Comparison of ENCODE assay signal across 8 mouse cellular contexts in genomic region chr2:31974809-31975371, GRCm38 (mm10). TPM values are rescaled to one million over a fixed set of nuclear protein-coding genes. Genes with fewer than 3 reads are reported as not detected.
DNase-seq lines count a peak whose midpoint lies in the region; ATAC-seq lines count a peak whose summit lies in the region.

No protein-coding gene starts in this region.

- H3K27me3 ChIP-seq in erythroblast, embryonic 14.5 days (ENCODE audit: control insufficient read depth): peaks cover 24% of the 10 kb centered on the region
- H3K27me3 ChIP-seq in embryonic facial prominence, embryonic 15.5 days: no peaks in the 10 kb centered on the region
- H3K27me3 ChIP-seq in limb, embryonic 15.5 days: no peaks in the 10 kb centered on the region

- intact Hi-C loops in left cerebral cortex, postnatal 36 days (cut with DNase I): no loop called here

- no peak for ATAC-seq in erythroblast, adult 5-6 weeks (replicated peaks; ENCODE audit: low FRiP score, poor library complexity, severe bottlenecking)
- no peak for ATAC-seq in embryonic facial prominence, embryonic 15.5 days (ENCODE audit: insufficient number of reproducible peaks, low FRiP score, low TSS enrichment, low read depth)
- no peak for ATAC-seq in limb, embryonic 15.5 days (ENCODE audit: insufficient number of reproducible peaks, low FRiP score, low TSS enrichment, low read depth)

- peak overlapping the region; percentile 88 for H3K4me2 ChIP-seq in embryonic facial prominence, embryonic 15.5 days (replicated peaks)
- H3K4me2 ChIP-seq in limb, embryonic 15.5 days: peak overlapping the region; percentile 82

- H3K9ac ChIP-seq in embryonic facial prominence, embryonic 15.5 days: peak overlapping the region; percentile 95
- H3K9ac ChIP-seq in limb, embryonic 15.5 days: peak overlapping the region; percentile 94

- peaks cover 27% of the 10 kb centered on the region for H3K4me1 ChIP-seq in erythroblast, embryonic 14.5 days (ENCODE audit: control insufficient read depth)
- H3K4me1 ChIP-seq in embryonic facial prominence, embryonic 15.5 days: peaks cover 17% of the 10 kb centered on the region
- peaks cover 18% of the 10 kb centered on the region for H3K4me1 ChIP-seq in limb, embryonic 15.5 days

- H3K9me3 ChIP-seq in erythroblast, embryonic 14.5 days (ENCODE audit: control insufficient read depth, low read length): no peaks in the 10 kb centered on the region
- H3K9me3 ChIP-seq in embryonic facial prominence, embryonic 15.5 days (replicated peaks): no peaks in the 10 kb centered on the region
- H3K9me3 ChIP-seq in limb, embryonic 15.5 days: no peaks in the 10 kb centered on the region

- peak overlapping the region; percentile 45 for H3K27ac ChIP-seq in embryonic facial prominence, embryonic 15.5 days (replicated peaks)
- H3K27ac ChIP-seq in limb, embryonic 15.5 days: peak overlapping the region; percentile 78

- WGBS in embryonic facial prominence, embryonic 15.5 days: 9% methylated on average over 13 of the region's 13 CpGs
- 9% methylated on average over 13 of the region's 13 CpGs for WGBS in limb, embryonic 15.5 days

- peaks cover 39% of the 10 kb centered on the region for H3K36me3 ChIP-seq in erythroblast, embryonic 14.5 days (ENCODE audit: control insufficient read depth)
- peaks cover 44% of the 10 kb centered on the region for H3K36me3 ChIP-seq in embryonic facial prominence, embryonic 15.5 days
- peaks cover 53% of the 10 kb centered on the region for H3K36me3 ChIP-seq in limb, embryonic 15.5 days

- peak overlapping the region; percentile 85 for H3K4me3 ChIP-seq in erythroblast, embryonic 14.5 days (replicated peaks)
- H3K4me3 ChIP-seq in embryonic facial prominence, embryonic 15.5 days (replicated peaks): peak overlapping the region; percentile 76
- H3K4me3 ChIP-seq in limb, embryonic 15.5 days: peak overlapping the region; percentile 96

- DNase-seq in 3T3-L1 (ENCODE audit: low read depth, low spot score): peak; percentile 37
- DNase-seq in adrenal gland, adult (ENCODE audit: inconsistent age in 2 of 2, low spot score in 1 of 2): no peak
- DNase-seq in left cerebral cortex, postnatal 36 days (ENCODE audit: low spot score in 2 of 2): no peak
- DNase-seq in thymus, postnatal 36 days: no peak

RNA-seq across cellular contexts. Expression of gene Nup214, which starts 0.7 kb away (rescaled TPM):
- 1.6 and 2.1 TPM in 2 replicates for polyA plus RNA-seq in erythroblast, embryonic 14.5 days (2012)
- 13.4 and 27.4 TPM in 2 replicates for total RNA-seq in erythroblast, adult 5-6 weeks (2015; ENCODE audit: low replicate concordance)
- total RNA-seq in erythroblast, adult 5-6 weeks (2017; ENCODE audit: low replicate concordance): 7.5 and 14.7 TPM in 2 replicates
- polyA plus RNA-seq in embryonic facial prominence, embryonic 15.5 days (2015; fragmentation: Nextera tagmentation; extraction: Ambion mirVana): 77.4 and 86.8 TPM in 2 replicates
- 72.4 and 73.9 TPM in 2 replicates for polyA plus RNA-seq in limb, embryonic 15.5 days (2015; fragmentation: Nextera tagmentation; extraction: Ambion mirVana)
- 10 to 100 TPM; 56.2 to 60.5 TPM for total RNA-seq in left cerebral cortex, postnatal 36 days (2021)

RNA-seq across cellular contexts. Expression of gene Aif1l, which starts 25.0 kb away (rescaled TPM):
- polyA plus RNA-seq in erythroblast, embryonic 14.5 days (2012): not detected in 2 replicates
- not detected in 2 replicates for total RNA-seq in erythroblast, adult 5-6 weeks (2015; ENCODE audit: low replicate concordance)
- total RNA-seq in erythroblast, adult 5-6 weeks (2017; ENCODE audit: low replicate concordance): not detected in 2 replicates
- polyA plus RNA-seq in embryonic facial prominence, embryonic 15.5 days (2015; fragmentation: Nextera tagmentation; extraction: Ambion mirVana): 23.8 and 26.6 TPM in 2 replicates
- 28.2 and 28.3 TPM in 2 replicates for polyA plus RNA-seq in limb, embryonic 15.5 days (2015; fragmentation: Nextera tagmentation; extraction: Ambion mirVana)
- 1 to 10 TPM; 5.3 to 5.9 TPM for total RNA-seq in left cerebral cortex, postnatal 36 days (2021)

Comparison
In these comparisons a context has a peak if more than half of its experiments do, and no peak if none do; other contexts are left out.
1. RNA of gene Nup214, which starts 0.7 kb away (polyA plus RNA-seq): 77.4 to 86.8 TPM in embryonic facial prominence, embryonic 15.5 days and 72.4 to 73.9 TPM in limb, embryonic 15.5 days; 1.6 to 2.1 TPM in erythroblast, embryonic 14.5 days; every median in the first group is over 10 times any median in the second.
2. RNA of gene Aif1l, which starts 25.0 kb away (polyA plus RNA-seq): 28.2 to 28.3 TPM in limb, embryonic 15.5 days and 23.8 to 26.6 TPM in embryonic facial prominence, embryonic 15.5 days; not detected in erythroblast, embryonic 14.5 days; every median in the first group is over 10 times any median in the second.
3. Peak in every context shown above with its lines, with median percentiles within 50 percentile points of each other: H3K4me3 ChIP-seq.